Mouse (Mus musculus): ENCODE results near the gene A930018P22Rik. TPM values are rescaled to one million over a fixed set of nuclear protein-coding genes. Genes with fewer than 3 reads are reported as not detected.

The A930018P22Rik gene
- polyA plus RNA-seq, 2 experiments: 0.23 to 0.93 TPM

- Histone ChIP-seq H3K4me1 (replicated peaks; ENCODE audit: control insufficient read depth in 2 of 2, insufficient read depth in 2 of 2, low read length in 1 of 2) (peaks cover 34 to 38% of the 10 kb centered on the region in 2 experiments), H3K9ac (replicated peaks) (no peak overlapping the region), H3K4me3 (ENCODE audit: insufficient read depth in 1 of 2, low read depth in 2 of 2, low read length in 2 of 2) (no peak overlapping the region), H3K27me3 (ENCODE audit: control insufficient read depth, insufficient read depth, low read length) (no peaks in the 10 kb centered on the region), H3K9me3 (ENCODE audit: control insufficient read depth, low read length) (no peaks in the 10 kb centered on the region), H3K4me2 (ENCODE audit: low read depth) (no peak overlapping the region), H3K36me3 (replicated peaks; ENCODE audit: control insufficient read depth, insufficient read depth, low read depth) (peaks cover under 1% of the 10 kb centered on the region), H3K27ac (no peak overlapping the region)
- no peak for TF ChIP-seq CTCF (IDR thresholded peaks at IDR 0.05; ENCODE audit: low read depth)
- TF ChIP-seq EP300 (IDR thresholded peaks at IDR 0.05; ENCODE audit: low read depth): no peak
- DNase-seq (ENCODE audit: low read depth in 3 of 3, low spot score in 3 of 3) (no peak), ATAC-seq (ENCODE audit: insufficient read depth) (no peak)
- 88% methylated on average over 1 of the region's 1 CpGs for WGBS (ENCODE audit: insufficient replicate concordance)
Measured at GRCm38 (mm10) chr2:104119097-104119496, 3.5 kb upstream of the A930018P22Rik start.

- TF ChIP-seq CTCF (IDR thresholded peaks at IDR 0.05; ENCODE audit: low read depth) (peak; percentile 45), EP300 (IDR thresholded peaks at IDR 0.05; ENCODE audit: low read depth) (no peak)
- no peaks in the 10 kb centered on the region for H3K9me3 ChIP-seq (ENCODE audit: control insufficient read depth, low read length)
- WGBS (ENCODE audit: insufficient replicate concordance): 77% methylated on average over 6 of the region's 6 CpGs
- H3K4me3 ChIP-seq (ENCODE audit: insufficient read depth in 1 of 2, low read depth in 2 of 2, low read length in 2 of 2): no peak overlapping the region
- H3K9ac ChIP-seq (replicated peaks): no peak overlapping the region
- no peaks in the 10 kb centered on the region for H3K27me3 ChIP-seq (ENCODE audit: control insufficient read depth, insufficient read depth, low read length)
- peak overlapping the region; percentile 97 for H3K27ac ChIP-seq
- peaks cover 38 to 44% of the 10 kb centered on the region in 2 experiments for H3K4me1 ChIP-seq (replicated peaks; ENCODE audit: control insufficient read depth in 2 of 2, insufficient read depth in 2 of 2, low read length in 1 of 2)
- no peaks in the 10 kb centered on the region; the same call in 1 of the 2 replicates for H3K36me3 ChIP-seq (replicated peaks; ENCODE audit: control insufficient read depth, insufficient read depth, low read depth)
- no peak for ATAC-seq (ENCODE audit: insufficient read depth)
- no peak for DNase-seq (ENCODE audit: low read depth in 3 of 3, low spot score in 3 of 3)
- no peak overlapping the region for H3K4me2 ChIP-seq (ENCODE audit: low read depth)
Measured at GRCm38 (mm10) chr2:104120312-104120711, 2.3 kb upstream of the A930018P22Rik start.

DNA sequence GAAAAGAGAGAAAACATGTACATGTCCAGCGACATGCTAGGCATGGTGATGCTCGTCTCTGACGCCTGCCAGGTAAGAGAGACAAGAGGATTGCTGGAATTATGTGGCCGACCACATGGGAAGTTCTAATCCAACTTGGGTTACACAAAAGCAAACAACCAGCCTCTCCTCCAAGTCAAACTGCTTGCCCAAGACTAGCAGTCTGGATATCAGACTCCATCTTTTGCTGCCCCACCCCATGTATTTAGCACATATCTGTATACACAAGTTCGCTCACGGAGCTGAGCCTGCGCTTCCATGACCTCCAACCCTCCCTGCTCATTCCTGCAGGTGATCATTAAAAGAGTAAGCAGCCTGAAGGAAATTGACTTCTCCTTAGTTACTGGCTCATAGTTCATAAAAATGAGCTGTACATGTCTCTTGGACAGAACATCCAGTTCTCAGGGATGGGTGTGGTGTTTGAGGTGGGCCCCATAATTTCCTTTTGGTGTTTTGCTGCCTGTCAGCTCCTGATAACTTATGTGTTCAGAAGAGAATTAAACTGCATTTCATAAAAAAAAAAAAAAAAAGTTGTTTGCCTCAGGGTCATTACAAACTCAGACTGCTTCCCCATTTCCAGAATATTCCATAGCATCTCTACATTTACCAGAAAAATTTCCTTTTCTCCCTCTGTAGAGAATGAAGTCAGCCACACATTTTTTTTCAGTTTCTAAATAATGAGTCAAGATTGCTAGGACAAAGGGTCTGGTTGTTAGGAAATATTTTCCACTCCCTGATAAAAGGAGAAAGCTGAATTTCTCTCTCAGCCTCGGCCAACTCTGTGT is 676 bp upstream of the A930018P22Rik start:
- Histone ChIP-seq H3K9ac (replicated peaks) (peak overlapping the region; percentile 72), H3K4me2 (ENCODE audit: low read depth) (peak overlapping the region; percentile 98), H3K27ac (peak overlapping the region; percentile 97), H3K4me1 (replicated peaks; ENCODE audit: control insufficient read depth in 2 of 2, insufficient read depth in 2 of 2, low read length in 1 of 2) (peaks cover 38 to 42% of the 10 kb centered on the region in 2 experiments), H3K4me3 (ENCODE audit: insufficient read depth in 1 of 2, low read depth in 2 of 2, low read length in 2 of 2) (peak overlapping the region; percentile 36 to 93), H3K36me3 (replicated peaks; ENCODE audit: control insufficient read depth, insufficient read depth, low read depth) (no peaks in the 10 kb centered on the region; the same call in 1 of the 2 replicates), H3K9me3 (ENCODE audit: control insufficient read depth, low read length) (no peaks in the 10 kb centered on the region), H3K27me3 (ENCODE audit: control insufficient read depth, insufficient read depth, low read length) (peaks cover 3% of the 10 kb centered on the region; the same call in 1 of the 2 replicates)
- WGBS (ENCODE audit: insufficient replicate concordance): 26% methylated on average over 8 of the region's 8 CpGs
- TF ChIP-seq CTCF (IDR thresholded peaks at IDR 0.05; ENCODE audit: low read depth): no peak
- TF ChIP-seq EP300 (IDR thresholded peaks at IDR 0.05; ENCODE audit: low read depth): peak; percentile 88
- peak; percentile 72 for ATAC-seq (ENCODE audit: insufficient read depth)
- peak; percentile 76 to 89 (median 82) for DNase-seq (ENCODE audit: low read depth in 3 of 3, low spot score in 3 of 3)

DNA sequence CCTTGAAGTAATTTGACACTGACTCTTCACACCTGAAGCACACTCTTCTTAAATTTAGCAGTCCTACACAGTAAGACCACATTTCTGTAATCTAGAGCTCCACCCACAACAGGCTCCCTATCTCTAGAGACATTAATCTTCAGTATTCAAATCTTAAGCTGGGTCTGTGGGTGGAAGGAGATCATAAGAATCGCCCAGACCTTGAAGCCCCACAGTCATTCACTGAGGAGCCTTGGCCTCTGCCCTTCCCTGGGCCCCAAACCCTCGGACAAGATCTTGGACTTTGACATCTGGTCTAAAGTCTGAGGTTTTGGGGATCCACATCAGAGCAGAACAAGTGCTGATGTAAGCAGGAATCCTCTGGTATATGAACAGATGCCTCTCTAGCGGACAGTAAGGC is 971 bp downstream of the A930018P22Rik start:
- H3K9me3 ChIP-seq (ENCODE audit: control insufficient read depth, low read length): no peaks in the 10 kb centered on the region
- 25% methylated on average over 3 of the region's 3 CpGs for WGBS (ENCODE audit: insufficient replicate concordance)
- peaks cover 38 to 41% of the 10 kb centered on the region in 2 experiments for H3K4me1 ChIP-seq (replicated peaks; ENCODE audit: control insufficient read depth in 2 of 2, insufficient read depth in 2 of 2, low read length in 1 of 2)
- peak; percentile 24 for ATAC-seq (ENCODE audit: insufficient read depth)
- DNase-seq (ENCODE audit: low read depth in 3 of 3, low spot score in 3 of 3): peak; percentile 55 to 69 (median 60)
- H3K27me3 ChIP-seq (ENCODE audit: control insufficient read depth, insufficient read depth, low read length): peaks cover 6% of the 10 kb centered on the region
- H3K4me2 ChIP-seq (ENCODE audit: low read depth): peak overlapping the region; percentile 98
- peak overlapping the region; percentile 100 for H3K9ac ChIP-seq (replicated peaks)
- H3K27ac ChIP-seq: peak overlapping the region; percentile 97
- no peaks in the 10 kb centered on the region for H3K36me3 ChIP-seq (replicated peaks; ENCODE audit: control insufficient read depth, insufficient read depth, low read depth)
- peak overlapping the region; percentile 56 to 93 for H3K4me3 ChIP-seq (ENCODE audit: insufficient read depth in 1 of 2, low read depth in 2 of 2, low read length in 2 of 2)
- TF ChIP-seq CTCF (IDR thresholded peaks at IDR 0.05; ENCODE audit: low read depth) (no peak), EP300 (IDR thresholded peaks at IDR 0.05; ENCODE audit: low read depth) (peak; percentile 68)

GRCm38 (mm10) chr2:104124071-104124470 is 1.5 kb downstream of the A930018P22Rik start:
- Histone ChIP-seq H3K4me3 (ENCODE audit: insufficient read depth in 1 of 2, low read depth in 2 of 2, low read length in 2 of 2) (peak overlapping the region in 1 of 2 experiments; percentile 93; a peak in 2 of 4 replicates), H3K27me3 (ENCODE audit: control insufficient read depth, insufficient read depth, low read length) (peaks cover 6% of the 10 kb centered on the region), H3K4me1 (replicated peaks; ENCODE audit: control insufficient read depth in 2 of 2, insufficient read depth in 2 of 2, low read length in 1 of 2) (peaks cover 39 to 46% of the 10 kb centered on the region in 2 experiments), H3K9ac (replicated peaks) (peak overlapping the region; percentile 100), H3K27ac (peak overlapping the region; percentile 97), H3K9me3 (ENCODE audit: control insufficient read depth, low read length) (no peaks in the 10 kb centered on the region), H3K36me3 (replicated peaks; ENCODE audit: control insufficient read depth, insufficient read depth, low read depth) (no peaks in the 10 kb centered on the region), H3K4me2 (ENCODE audit: low read depth) (peak overlapping the region; percentile 98)
- TF ChIP-seq CTCF (IDR thresholded peaks at IDR 0.05; ENCODE audit: low read depth): no peak
- DNase-seq (ENCODE audit: low read depth in 3 of 3, low spot score in 3 of 3): peak in 1 of 3 experiments; percentile 66
- ATAC-seq (ENCODE audit: insufficient read depth): no peak
- 39% methylated on average over 5 of the region's 5 CpGs for WGBS (ENCODE audit: insufficient replicate concordance)

Measured in liver, embryonic 14.5 days (tissue).